Mouse (Mus musculus) embryo, embryonic 10.5 days (tissue): Measurements from ENCODE around the gene Dalrd3.
A peak's percentile ranks its signal among the peaks of the same experiment; 100 is the strongest.
"Not testable (repeated sequence)": the region's sequence is repeated elsewhere in the genome, so short reads cannot be mapped to it uniquely, and the experiment has no call there.

ENCODE experiments used
- DNase-seq: peaks from one replicate; pipeline ENCODE4 v3.0.0-alpha.2; 2015; ENCODE audit warnings: low spot score

Dalrd3 gene

DNA sequence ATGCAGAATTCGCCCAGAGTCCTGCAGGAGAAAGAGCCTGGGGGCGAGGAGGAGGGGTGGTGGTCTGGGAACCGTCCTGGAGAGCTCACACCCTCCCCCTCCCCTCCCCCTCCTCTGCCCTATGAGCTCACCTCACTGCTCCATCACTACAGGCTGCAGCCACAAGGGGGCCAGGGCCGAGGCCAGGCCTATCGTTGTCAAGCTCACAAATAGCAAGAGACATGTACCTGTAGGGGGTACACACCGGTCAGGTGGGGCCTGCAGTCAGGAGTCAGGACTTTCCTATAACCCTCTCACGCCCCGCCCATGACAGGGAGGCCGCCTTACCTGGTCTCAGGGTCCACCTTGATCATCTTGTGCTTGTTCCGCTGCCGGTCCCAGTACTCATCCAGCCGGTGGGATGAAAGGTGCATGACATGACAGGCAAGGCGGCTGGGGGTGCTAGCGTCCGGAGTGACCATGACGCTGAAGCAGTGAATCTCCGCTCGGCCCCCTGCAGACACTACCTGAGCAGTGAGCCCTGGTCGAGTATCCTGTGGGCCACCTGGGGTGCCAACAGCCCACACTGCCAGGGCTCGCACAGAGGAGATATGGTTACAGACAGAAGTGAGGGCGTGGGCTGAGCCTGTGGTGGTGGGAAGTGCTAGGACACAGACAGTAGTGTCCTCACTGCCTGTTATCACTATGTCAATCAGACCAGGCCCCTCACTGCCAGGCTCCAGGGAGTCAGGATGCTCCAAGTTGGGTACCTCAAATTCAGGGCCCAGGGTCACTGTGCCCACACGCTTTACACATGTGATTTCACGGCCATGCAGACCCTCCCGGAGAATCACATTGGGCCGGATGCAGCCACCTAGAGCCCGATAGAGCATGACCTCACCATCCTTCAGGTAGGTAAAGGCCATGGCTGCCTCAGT lies 4.3 kb downstream of the Dalrd3 start:
- peak; percentile 83 for DNase-seq

DNA sequence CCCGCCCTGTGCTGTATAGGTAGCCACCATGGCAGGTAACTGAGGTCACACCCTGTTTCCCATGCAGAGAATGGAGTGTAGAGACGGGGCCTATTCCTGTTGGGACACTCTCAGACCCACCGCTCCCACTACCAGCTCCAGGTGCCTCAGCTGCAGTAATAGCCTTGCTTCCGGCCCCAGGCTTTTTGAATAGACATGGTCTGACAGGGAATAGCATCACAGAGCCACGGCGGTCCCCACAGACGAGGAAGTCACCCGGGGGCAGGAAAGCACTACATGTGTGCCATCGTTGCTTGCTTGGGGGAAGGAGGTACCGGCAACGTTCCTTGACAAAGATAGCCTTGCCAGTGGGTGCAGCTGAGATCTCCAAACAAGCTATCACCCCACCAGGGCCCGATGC lies 5.2 kb downstream of the Dalrd3 start:
- DNase-seq = no peak

DNA sequence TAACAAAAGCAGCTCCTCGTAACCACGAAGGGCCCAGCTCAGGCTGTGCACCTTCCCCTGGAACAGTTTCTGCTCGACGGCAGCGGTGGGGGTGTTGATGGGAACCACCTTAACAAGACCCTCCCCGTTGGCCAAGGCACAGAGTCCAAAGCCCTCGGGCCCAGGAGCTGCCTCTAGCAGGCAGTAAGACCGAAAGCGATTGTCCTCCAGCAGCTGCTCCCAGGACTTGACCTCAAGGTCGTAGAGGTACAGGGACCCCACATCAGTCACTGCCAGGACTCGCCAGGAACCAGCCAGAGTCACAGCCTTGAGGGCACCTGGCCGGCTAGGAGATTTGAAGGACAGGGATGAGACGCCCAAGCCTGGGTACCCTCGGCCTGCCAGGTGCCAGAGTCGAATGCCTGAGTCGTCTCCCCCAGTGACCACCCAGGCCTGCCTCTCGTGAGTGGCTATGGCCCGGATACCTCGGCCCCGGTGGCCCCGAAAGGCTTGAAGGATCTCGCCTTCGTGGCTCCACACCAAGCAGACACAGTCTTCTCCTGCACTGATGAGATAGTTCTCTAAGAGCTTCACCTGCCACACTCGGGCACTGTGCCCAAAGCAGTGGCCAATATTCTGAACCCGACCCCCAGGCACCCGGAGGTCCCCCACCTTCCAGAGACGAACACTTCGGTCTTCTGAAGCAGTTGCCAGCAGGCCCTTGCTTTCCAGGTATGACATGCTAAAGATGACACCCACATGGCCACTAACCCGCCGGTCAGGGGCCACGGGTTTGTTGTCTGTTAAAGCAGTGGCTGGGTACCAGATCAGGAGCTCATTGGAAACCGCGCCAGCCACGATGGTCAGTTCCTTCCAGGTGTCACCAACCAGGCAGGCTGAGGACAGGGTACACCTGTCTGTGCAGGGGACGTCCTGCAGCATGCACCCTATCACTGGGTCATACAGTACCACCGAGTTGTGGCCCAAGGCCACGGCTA lies 5.9 kb downstream of the Dalrd3 start:
- DNase-seq = no peak

DNA sequence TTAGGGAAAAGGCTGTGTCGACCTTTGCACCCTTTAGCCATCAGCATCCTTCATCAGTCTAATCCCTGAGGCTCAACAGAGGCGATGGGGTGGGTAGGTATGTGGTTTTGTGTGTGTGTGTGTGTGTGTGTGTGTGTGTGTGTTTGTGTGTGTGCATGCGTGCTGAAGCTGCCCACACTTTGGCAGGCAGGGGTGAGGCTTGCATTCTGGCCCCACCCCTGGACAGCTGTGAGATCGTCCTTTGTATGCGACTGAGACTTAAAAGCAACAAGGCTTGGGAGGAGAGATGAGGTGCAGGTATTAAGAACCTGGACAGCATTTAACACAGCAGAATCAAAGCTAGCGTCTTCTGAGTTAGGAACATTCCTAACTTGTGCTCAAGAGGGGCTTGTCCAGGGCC lies 7.3 kb downstream of the Dalrd3 start:
- DNase-seq = no peak

DNA sequence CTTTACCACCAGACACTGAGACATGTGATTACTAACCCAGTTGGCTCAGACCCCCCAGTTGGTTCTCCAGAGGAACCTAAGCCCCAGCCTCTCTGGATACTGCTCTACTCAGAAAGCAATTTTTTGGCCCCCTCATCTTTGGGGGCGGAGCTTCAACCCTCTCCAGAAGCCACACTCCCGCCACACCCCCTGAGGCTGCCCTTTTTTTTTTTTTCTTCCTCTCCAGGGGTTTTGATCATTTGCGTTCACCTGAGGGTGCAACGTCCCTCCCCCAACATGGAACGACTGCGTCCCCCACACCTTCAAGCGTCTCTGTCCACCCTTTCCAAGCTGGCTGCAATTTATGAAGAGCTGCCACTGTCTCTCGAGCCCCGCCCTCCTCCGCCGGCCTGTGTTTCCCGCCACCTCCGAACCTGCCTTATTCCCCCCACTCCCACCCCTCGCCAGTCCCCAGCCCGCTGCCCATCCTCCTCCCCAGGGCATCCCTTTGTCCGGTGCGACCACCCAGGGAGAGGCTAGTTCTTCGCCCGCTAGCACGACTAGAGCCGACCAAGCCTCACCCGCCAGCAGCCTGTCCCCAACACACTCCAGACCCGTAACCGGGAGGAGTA lies 8.4 kb downstream of the Dalrd3 start:
- peak; percentile 72 for DNase-seq

DNA sequence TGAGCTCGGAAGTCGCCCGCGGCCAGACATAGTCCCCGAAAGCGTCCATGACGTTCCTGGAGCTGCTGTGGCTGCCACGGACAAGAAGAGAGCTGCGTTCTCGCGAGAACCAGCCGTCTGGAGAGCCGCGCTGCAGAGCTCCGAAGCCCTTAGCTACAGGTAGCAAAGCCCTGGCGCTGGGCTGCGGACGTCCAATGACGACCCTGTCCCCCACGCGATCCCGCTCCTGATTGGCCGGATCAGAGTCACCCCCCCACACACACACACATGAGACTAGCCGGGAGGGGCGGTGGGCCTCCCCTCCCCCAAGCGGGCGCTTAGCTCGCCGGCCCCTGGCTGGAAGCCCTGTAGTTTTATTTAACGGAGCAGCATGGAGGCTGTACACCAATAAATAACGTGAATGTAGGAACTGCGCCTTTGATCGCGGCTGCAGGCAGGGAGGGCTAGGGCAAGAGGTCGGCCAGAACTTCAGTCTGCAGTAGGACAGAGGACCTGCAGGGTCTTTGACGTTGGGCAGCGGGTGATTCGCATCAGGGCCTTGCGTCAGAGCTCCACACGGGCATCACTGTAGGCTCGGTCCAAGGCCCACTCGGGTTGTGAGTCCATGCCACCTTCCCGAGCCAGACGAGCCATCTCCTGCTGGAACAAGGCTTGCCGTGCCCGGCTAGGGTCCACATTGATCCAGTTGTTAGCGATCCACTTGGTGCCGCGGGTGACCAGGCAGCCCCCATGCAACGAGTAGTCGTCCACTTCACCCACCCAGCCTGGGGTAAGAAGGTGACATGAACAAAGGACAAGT lies 9.1 kb downstream of the Dalrd3 start, which contains the start of gene Wdr6:
Gene Wdr6, minus strand, starts transcription at position 195 of the 799 bp plus-strand sequence.
- DNase-seq = peak; percentile 98

DNA sequence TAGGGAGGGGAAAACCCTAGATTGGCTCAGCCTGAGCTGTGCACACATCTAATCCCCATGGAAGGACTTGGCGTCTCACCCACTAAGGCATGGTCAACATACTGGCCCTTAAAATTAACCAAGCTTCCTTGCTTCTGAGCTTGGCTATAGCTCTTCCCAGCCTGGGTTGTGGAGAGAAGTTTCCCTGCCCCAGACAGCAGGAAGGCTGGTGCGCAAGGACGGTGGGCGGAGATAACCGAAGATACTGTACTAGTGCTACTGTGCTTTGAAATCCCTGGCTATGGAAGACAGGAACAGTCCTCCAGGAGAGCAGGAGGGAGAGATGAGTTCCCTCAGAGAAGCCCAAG lies 9.6 kb downstream of the Dalrd3 start:
- DNase-seq = no peak

DNA sequence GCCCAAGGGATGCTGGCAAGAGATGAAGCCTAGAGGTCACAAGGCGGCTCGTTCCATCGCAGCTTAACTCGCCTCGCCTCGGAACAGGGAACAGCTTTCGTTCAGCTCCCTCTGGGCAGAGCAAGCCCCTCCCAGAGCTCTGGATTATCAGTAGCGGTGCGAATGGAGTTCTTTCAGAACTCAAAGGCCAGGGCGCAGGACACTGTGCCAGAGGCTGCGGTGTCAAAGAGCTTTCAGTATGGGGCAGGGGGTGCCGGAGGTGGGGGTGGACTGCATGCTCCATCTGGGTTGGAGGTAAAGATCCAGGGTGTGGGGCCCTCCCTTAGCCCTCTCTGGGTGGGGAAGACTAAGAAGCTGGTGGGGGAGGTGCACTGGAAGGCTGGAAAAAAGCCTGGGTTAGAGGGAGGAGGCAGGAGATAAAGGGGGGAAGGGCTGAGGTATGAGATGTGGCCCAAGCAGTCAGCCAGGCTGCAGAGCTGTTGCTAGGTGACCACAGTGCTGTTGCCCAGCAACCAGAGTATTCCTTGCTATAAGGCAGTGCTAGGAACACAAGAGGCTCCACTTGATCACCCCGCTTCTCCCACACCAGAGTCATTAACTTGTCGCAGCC lies 18.0 kb downstream of the Dalrd3 start:
- peak; percentile 98 for DNase-seq

DNA sequence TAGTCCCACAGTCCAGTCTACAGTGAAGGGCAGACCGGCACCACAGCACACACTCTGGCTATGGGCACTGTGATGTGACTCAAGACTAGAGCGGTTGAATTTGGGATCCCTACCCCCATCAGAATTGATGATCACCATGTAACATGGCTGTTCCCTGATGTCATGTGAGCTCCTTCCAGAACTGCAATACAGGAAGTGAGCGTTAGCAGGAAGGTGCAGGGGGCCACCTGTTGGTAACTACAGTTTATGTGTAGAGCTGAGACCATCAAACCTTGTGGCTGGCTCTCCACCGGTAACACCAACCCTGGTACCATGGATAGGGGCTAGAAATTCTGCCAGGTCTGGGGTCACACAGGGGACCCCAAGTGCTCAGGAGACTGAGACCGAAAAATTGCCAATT lies 19.5 kb downstream of the Dalrd3 start:
- no peak for DNase-seq

DNA sequence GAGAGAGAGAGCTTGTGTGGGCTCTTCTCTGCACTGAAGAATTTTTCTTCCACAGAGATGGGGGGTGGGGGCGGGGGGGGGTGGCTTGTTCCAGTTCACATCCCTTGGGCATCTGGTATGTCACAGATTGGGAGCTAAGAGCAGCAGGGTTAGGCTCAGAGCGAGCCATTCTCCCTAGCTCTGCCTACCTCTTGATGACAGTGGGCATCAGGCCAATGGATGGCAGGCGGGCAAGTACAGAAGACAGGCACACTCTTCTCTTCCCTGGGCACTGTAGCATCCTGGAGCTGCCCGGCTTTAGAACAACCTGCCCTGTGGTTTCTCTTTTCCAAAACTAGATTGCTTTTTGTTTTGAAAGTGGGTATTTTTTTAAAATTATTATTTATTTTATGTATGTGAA lies 21.8 kb downstream of the Dalrd3 start:
- no peak for DNase-seq

DNA sequence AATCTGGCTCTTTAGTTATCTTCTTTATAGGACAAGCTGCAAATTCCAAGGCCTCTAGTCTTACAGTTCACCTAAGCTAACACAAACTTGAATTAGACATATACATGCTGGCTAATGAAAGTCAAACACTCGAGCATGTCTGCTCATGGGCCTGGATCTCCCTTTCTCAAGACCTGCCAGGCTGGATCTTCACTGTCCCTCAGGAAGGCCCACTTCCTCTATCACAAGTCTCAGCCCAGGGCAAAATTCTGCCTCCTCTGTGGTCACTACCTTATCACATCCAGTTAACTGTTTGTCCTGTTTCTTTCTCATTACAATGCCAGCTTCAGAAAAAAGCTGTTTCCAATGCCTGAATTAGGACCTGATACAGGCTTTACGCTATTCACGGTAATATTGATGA lies 24.7 kb downstream of the Dalrd3 start:
- no peak for DNase-seq

DNA sequence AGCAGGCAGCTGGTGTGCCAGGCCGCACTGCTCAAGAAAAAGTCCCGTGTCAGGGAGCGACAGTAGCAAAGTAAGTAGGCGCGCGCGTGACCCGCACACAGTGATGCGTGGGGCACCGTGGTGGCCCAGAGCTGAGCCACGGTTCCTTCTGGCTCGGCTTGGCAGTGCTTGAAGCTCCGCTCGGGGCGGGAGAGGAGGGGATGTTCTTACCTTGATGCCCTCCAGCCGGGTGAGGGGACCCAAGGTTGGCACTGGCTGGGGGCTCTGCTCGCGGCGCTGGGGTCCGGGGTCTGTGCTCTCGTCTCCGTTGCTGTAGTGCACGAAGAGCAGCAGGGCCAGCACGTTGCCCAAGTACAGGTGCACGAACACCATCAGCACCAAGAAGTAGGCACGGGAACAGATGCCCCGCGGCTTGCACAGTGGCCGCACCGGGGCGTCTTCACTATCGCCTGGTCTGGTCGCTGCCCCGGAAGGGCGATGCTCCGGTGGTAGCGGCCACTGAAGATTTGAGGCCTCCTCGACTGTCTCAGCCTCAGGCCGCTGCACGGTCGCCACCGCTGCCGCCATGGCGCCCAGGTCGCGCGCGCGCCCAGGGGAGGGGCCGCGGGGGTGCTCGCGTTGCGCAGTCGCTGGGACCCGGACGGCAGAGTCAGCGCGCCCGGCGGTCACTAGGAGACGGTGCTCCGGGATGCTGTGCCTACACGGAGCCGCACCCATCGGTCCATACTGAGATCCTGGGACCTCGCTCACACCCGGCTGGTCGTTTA lies 27.5 kb downstream of the Dalrd3 start, which contains the start of gene P4htm:
Gene P4htm, minus strand, starts transcription at position 670 of the 767 bp plus-strand sequence.
- peak; percentile 70 for DNase-seq

DNA sequence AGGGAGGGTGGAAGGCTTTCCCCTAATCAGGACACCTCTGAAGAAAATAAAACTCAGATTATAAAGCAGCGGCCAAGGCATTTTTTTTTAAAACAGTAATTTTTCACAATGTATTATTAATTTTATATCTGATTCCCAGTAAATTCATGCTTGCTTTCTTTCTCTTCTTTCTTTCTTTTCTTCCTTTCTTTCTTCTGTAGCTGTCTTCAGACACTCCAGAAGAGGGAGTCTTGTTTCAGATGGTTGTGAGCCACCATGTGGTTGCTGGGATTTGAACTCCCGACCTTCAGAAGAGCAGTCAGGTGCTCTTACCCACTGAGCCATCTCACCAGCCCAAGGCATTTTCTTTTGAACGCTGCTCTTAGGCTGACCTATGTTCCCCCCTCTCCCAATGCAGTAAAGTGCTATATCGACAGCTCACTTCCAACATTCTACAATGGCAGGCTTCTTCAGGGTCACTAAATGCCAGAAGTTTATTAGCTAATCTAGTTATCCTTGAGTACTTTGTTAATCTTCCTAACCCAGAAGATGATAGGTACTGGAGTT lies 29.4 kb downstream of the Dalrd3 start:
- DNase-seq = peak; percentile 98

DNA sequence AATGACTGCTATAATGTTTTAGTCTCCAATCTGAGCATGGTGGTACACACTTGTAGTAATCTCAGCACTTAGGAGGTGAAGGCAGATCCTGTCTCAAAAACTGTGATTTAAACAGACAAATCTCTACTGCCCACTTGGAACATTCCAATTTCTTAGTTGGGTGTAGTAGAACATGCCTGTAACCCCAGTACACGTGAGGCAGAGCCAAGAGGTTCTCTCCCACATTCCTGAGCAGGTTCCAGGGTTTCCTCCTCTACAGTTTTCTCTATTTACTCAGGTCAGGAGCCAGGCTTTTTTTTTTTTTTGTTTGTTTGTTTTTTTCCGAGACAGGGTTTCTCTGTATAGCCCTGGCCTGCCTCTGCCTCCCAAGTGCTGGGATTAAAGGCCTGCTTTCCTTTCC lies 30.3 kb downstream of the Dalrd3 start:
- no peak for DNase-seq

DNA sequence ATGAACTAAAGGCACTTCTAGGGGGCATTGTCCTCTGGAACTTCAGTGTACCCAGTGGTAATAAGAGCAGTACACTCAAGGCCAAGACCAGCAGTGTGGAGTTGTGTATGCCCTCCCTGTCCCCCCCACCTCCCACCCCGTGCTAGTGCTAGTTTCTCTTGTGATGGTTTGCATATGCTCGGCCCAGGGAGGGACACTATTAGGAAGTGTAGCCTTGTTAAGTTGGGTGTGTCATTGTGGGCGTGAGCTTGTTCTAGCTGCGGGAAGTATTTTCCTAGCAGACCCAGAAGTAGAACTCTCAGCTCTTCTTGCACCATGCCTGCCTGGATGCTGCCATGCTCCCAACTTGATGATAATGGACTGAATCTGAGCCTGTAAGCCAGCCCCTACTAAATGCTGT lies 32.3 kb downstream of the Dalrd3 start:
- DNase-seq = no peak

DNA sequence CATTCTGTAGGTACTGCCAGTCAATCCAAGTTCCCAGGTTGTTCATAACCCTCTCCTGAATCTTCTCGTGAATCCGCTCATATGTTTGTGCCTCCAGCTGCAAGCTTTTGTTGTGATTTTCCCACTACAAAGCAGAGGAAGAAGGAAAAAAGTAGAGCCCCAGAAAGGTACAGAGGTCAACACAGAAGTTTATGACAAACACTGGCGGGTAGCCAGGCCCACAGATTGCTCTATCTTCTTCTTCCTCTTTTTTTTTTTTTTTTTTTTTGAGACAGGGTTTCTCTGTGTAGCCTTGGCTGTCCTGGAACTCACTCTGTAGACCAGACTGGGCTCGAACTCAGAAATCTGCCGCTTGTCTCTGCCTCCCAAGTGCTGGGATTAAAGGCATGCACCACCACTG lies 38.2 kb downstream of the Dalrd3 start:
- not testable (repeated sequence) for DNase-seq

DNA sequence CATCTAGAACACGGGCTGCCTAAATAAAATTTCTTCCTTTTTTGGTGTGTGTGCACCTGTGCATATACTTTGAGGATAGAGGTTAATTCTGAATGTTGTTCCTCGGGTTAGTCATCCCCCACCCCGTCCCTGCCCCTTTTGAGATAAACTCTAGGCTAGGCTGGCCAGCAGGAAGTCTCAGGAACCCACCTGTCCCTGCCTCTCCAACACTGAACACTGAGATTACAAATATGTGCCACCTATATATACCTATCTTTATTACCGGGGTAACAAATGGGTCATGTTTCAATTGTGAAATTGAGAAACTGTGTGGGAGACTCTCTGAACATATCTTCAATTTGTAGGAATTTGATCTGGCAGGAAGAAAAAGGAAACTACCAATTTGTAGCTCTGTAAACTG lies 39.2 kb downstream of the Dalrd3 start:
- no peak for DNase-seq

DNA sequence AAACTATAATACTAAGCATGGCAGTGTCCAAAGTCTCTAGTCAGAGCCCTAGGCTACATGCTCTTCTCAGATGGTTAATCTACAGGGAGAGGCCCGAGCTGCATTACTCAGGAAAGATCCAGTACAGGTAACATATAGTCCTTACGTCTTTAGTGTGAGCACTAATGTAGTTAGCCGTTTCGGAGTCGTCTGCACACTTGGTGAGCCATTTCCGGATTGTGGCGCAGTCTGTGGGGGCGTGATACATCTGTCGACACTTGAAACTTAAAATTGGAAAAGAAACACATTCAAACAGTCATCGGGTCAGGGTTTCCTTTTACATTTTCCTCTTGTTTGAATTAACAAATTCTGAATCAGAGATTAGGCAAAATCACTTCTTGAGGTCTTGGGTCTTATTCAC lies 41.8 kb downstream of the Dalrd3 start:
- DNase-seq = no peak

DNA sequence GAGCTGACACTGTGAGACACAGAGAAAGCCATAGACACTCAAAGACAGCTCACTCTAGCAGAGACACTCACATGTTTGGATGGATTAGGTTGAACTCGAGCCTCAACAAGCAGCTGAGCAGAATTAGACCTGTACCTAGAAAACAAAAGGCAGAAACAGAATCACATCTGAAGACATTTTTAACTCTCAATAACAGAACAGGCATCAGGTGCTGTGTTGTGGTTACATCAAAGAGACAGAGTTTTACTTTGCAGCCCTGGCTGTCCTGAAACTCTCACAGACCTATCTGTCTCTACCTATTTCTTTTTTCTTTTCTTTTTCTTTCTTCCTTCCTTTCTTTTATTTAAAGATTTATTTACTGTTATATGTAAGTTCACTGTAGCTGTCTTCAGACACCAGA lies 47.6 kb downstream of the Dalrd3 start:
- DNase-seq = no peak
